Mouse (Mus musculus): ENCODE data around the gene Nme7.

DNA sequence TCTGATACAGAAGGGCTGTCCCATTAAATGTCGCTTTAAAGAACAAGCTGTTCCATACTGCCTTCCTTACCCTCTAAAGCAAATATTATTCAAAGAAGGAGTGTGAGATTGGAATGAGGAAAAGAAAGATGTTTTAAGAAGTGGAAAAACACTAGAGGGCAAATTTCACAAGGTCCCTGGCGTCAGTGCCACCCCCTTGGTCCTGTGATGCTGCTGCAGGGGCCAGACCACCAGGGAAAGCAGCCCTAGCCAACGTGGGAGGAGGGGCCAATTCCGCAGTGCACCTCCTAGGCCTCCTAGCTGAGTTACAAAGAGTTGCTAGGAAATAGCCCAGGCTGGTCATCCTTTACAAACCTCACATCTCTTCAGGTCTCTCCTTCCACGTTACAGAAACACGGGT, 152.1 kb downstream of the Nme7 start:
- no peak for TF ChIP-seq SRF (IDR thresholded peaks at IDR 0.05; ENCODE audit: control insufficient read depth, insufficient read length, low read depth)
- TF ChIP-seq MAX (IDR thresholded peaks at IDR 0.05; ENCODE audit: low read depth), result no peak
- no peak for TF ChIP-seq MYOD1 (IDR thresholded peaks at IDR 0.05; ENCODE audit: control insufficient read depth in 1 of 3, insufficient read length in 2 of 3, low read depth in 2 of 3)
- TF ChIP-seq POLR2AphosphoS2 (IDR thresholded peaks at IDR 0.05; ENCODE audit: insufficient read length, low read depth), result no peak

All from myocyte (in vitro differentiated cells).